Comparison of ENCODE assay signal across 8 mouse cellular contexts in the genomic region with DNA sequence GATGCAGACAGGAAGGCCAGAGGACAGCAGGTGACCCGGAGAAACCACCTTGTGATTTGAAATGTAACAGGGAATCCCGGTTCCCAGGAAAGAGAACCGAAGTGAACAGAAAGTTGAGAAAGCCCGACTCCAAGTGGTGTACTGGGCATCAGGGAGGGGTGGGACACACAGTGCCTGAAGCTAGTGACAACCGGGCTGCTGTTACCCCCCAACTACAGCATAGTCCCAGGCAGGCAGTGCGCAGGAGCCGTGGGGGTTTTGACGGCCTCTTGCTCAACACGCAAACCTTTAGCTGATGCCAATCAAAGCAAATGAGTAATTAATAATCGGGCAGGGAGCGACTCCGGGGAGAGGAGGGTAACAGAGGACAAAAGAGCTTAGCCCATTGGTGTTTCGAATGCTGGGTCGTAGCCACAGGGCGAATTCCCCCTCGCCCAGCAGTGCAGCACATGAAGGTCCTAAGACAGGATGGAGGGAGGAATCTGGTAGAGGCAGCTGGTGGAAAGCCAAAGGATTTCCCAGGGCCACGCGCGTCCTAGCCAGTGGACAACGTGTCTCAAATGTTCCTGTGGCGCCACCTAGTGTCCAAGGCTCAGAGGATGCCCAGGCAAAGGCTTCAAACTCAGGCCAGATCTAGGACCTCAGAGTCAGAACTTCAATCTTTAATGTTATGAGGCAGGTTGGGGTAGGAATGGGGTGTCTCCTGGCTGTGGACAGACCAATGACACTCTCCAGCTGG.
DNase-seq lines count a peak whose midpoint lies in the region; ATAC-seq lines count a peak whose summit lies in the region.

No protein-coding gene starts in this region.

- intact Hi-C loops in gastrocnemius, postnatal 14 days (cut with DNase I; ENCODE audit: low total_unique reads): no loop called here

- peak; percentile 85 to 96 for DNase-seq in adrenal gland, adult (ENCODE audit: inconsistent age in 2 of 2, low spot score in 1 of 2)
- peak; percentile 95 for DNase-seq in embryo, embryonic 10.5 days (ENCODE audit: low spot score)
- peak; percentile 88 for DNase-seq in gastrocnemius, postnatal 14 days
- peak; percentile 35 to 91 for DNase-seq in left cerebral cortex, adult 9 months (ENCODE audit: low spot score in 2 of 2)
- DNase-seq in right cerebral cortex, postnatal 25 days: peak; percentile 85
- peak; percentile 74 to 82 for DNase-seq in urinary bladder, postnatal 36 days (ENCODE audit: low spot score in 2 of 2)

- ATAC-seq in inflammation-experienced regulatory T-cells, adult 6 months: peak; percentile 62
- ATAC-seq in megakaryocyte-erythroid progenitor cell, adult 5-6 weeks (replicated peaks; ENCODE audit: low FRiP score, low TSS enrichment, poor library complexity, severe bottlenecking): peak; percentile 85

Comparison
In these comparisons a context has a peak if more than half of its experiments do, and no peak if none do; other contexts are left out.
1. Peak in every context shown above with its lines: DNase-seq and ATAC-seq.